Mouse (Mus musculus) frontal cortex, postnatal 36 days (tissue): ENCODE results near the gene Rgma.
A peak's percentile ranks its signal among the peaks of the same experiment; 100 is the strongest.

Experiments
- DNase-seq, 2 experiments: peaks; one replicate each; pipeline ENCODE4 v3.0.0; 2022; ENCODE audit warnings: low spot score in 2 of 2

Gene Rgma

GRCm38 (mm10) chr7:73400051-73400916, 25.0 kb downstream of the Rgma start:
- DNase-seq, result no peak

DNA sequence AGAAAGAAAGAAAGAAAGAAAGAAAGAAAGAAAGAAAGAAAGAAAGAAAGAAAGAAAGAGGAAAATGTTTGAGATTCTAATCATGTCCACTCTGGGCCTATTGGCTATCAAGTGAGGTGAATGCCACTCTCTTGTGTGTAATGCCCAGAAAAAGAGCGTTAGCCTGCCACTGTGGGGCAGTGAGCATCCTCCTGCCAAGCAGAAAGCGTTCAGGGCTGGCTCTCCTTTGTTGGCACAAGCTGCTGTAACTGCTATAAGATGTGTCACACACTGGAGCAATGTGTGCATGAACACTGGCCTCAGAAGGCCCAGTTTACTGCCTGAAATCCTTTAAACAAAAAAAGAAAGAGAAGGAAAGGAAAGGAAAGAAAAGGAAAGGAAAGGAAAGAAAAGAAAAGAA, 26.8 kb downstream of the Rgma start:
- DNase-seq, result no peak

- no peak for DNase-seq
Observed at GRCm38 (mm10) chr7:73402671-73403070, 27.4 kb downstream of the Rgma start.

DNA sequence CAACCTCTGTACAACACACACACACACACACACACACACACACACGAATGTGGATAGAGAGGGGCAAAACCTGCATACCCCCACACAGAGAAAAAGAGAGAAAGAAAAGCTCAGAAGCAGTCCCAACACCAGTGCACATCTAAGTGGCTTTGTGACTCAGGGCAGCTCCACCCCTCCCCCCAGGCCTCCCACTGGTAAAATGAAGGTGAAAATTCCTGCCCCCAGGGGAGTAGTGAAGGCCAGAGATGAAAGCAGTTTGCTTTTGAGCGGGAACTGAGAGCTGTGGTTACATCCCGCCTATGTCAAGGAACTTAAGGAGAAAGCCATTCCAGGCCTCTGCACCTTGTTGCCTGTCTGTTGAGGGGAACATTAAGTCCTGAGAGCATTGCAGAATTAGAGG, 28.2 kb downstream of the Rgma start:
- no peak for DNase-seq

DNA sequence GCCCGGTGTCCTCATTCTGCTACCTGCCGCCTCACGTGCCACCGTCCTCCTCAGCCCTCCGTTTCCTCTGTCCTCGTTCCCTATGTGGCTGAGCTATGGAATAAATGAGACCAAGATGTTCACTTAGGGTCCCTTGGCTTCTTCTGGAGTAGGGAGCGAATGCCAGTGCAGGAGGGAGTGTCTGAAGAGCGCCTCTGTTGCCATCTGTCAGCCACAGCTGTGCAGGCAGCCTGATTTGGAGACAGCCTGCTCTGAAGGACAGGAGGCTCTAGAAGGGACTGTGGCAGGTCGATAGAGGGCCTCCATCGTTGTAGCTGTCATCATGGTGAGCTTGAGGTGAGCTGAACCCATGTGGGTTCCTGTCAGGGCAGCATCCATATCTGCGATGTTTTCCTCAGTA, 30.2 kb downstream of the Rgma start:
- DNase-seq, result no peak

DNA sequence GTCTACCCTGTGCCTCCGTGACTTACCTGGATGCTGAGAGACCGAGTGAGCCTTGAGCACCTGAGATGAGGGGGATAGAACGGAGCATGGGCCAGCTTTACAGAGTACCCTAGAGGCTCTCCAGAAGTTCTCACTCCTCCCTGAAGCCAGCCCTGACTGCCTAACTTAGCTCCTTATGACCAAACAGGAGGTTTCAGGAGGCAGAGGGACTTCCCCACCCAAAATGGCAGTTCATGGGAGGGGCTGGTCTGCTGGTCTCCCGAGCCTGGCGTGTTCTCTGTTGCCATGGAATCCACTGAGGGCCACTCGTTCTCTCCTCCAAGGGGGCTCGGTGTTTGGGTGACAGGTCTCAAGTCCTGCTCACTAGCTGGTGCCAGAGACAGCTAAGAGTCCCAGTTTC, 36.2 kb downstream of the Rgma start:
- no peak for DNase-seq

DNA sequence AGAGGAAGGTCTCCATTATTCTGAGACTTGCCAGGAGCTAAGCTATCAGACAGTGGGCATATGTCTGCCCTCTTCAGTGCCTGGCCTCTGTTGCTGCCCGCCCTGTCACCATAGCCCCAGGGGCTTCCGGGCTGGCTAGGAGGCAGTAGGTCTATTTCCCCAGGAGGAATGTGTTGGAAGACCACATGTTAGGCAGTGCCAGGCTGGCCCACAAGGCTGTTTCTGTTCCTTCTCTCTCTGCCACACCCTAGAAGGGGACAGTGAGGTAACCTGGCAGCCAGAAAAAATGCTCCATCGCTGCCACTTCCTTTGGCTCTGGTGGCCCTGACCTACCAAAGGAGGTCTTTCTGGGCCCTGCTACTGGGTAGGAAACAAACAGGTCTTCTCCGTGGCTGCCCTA, 36.7 kb downstream of the Rgma start:
- no peak for DNase-seq

GRCm38 (mm10) chr7:73412419-73412818, 37.1 kb downstream of the Rgma start:
- DNase-seq, result no peak

DNA sequence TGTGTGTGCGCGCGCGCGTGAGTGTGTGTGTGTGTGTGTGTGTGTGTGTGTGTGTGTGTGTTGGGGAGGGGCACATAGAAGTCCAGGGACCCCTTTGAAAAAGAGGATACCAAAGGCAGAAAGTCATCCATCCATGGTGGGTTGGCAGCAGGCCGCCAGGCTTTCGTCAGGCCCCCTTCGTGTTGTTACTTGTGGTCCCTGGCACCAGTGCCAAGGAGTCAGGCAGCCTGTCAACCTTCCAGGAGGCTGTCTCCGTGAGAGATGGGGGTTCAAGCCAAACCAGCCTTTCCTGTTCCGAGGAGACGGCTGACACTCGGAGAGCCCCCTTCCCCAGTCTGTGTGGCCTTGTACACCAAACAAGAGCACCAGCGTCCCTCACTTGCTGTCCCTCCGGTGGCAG, 38.9 kb downstream of the Rgma start:
- no peak for DNase-seq

- no peak for DNase-seq
Observed at GRCm38 (mm10) chr7:73419375-73419774, 44.1 kb downstream of the Rgma start.

- no peak for DNase-seq
Observed at GRCm38 (mm10) chr7:73420827-73421226, 45.5 kb downstream of the Rgma start.

- no peak for DNase-seq
Observed at GRCm38 (mm10) chr7:73421278-73422015, 46.1 kb downstream of the Rgma start.

DNA sequence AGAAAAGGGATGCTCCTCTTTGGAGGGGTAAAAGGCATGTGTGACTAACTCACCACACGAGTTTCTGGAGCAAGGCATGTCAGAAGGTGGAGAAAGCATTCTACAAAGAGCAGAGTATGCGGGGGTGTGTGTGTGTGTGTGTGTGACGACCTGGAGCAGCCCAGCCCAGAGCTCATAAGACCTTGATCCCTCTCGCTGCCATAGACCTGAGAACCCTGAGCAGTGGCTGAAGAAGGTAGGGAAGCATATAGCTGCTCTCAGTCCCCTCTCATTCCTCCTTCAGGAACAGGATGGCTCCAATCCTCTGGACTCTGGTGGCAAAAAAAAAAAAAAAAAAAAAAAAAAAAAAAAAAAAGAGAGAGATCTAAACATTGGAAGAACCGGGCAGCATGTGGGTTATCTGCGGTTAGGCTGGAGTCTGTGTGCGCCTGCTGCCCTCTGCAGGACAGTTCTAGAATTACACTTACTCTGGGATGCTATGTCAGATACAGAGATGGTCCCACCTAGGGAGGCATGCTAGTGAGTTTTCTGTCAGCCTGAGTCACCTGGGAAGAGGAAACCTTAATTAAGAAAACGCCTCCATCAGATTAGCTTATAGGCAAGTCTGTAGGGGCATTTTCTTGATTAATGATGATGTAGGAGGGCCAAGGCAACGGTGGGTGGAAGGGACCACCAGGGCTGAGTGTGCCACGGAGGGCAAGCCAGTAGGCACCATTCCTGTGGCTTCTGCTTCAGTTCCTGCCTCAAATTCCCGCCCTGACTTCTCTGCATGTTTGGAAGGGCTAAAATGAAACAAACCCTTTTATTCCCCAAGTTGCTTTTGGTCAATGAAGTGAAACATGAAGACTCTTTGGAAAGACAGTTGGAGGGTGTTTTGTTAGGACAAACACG, 47.2 kb downstream of the Rgma start:
- DNase-seq, result peak; percentile 86 to 92

GRCm38 (mm10) chr7:73423236-73423635, 47.9 kb downstream of the Rgma start:
- peak; percentile 65 to 73 for DNase-seq

GRCm38 (mm10) chr7:73424243-73424642, 48.9 kb downstream of the Rgma start:
- DNase-seq, result no peak

DNA sequence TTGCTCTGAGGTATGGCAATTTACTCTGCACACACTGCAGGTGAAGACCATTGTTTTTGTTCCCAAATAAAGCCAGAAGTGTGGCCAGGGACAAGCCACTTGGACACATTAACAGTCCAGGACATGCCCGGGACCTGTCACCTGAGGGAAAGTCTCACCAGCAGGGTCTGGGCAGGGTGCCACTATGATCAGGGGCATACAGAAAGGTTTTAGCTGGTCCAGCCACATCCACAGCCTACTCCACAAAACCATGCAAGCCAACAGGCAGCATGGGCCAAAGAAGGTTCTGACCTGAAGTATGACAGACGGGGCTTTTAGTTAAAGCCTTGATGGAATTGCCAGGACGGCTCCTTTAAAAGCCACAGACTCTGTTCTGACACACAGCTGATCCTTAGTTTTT, 49.4 kb downstream of the Rgma start:
- DNase-seq, result no peak

GRCm38 (mm10) chr7:73425451-73425850, 50.1 kb downstream of the Rgma start:
- DNase-seq, result no peak

GRCm38 (mm10) chr7:73426235-73426634, 50.9 kb downstream of the Rgma start:
- no peak for DNase-seq

GRCm38 (mm10) chr7:73426752-73427386, 51.6 kb downstream of the Rgma start:
- no peak for DNase-seq

DNA sequence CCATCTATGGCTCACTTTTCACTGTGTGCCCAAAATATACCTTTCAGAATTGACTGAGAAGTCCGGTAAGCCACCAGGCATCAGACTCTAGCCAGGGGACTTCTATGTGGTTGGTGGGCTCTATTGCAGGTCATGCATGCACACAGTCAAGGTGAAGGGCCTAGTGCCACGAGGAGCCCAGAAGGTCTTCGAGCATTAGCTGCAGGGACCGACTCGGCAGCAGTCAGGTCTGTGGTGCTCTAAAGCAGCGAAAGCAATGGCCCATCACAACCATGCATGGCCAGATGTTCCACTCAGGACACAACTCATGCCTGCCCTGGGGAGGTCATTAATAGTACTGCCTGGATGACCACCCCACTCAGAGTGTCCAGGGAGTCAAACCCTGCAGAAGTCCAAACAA, 52.5 kb downstream of the Rgma start:
- no peak for DNase-seq

DNA sequence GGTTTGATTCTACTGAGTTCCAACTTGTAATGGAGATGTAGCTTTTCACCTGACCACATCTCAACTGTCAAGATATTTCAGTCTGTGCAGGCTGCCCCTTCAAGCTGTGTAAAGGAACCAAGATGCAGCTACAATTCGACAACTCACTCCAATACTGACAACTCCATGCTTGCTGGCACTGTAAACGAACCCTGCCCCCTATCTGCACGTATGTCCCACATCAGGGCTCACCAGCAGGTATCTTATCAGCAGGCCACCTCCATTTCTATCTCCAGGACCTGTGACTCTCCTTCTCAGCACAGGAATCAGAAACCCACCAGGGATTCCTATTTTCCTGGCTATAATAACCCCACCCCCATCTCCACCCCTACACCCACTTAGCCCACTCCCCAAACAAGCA, 53.2 kb downstream of the Rgma start:
- no peak for DNase-seq
